Mouse (Mus musculus): Measurements from ENCODE around the gene Ldb2. TPM values are rescaled to one million over a fixed set of nuclear protein-coding genes. Genes with fewer than 3 reads are reported as not detected.

Ldb2 gene
- polyA plus RNA-seq, 1 experiment from 2014 or later: 91.7 TPM

DNA sequence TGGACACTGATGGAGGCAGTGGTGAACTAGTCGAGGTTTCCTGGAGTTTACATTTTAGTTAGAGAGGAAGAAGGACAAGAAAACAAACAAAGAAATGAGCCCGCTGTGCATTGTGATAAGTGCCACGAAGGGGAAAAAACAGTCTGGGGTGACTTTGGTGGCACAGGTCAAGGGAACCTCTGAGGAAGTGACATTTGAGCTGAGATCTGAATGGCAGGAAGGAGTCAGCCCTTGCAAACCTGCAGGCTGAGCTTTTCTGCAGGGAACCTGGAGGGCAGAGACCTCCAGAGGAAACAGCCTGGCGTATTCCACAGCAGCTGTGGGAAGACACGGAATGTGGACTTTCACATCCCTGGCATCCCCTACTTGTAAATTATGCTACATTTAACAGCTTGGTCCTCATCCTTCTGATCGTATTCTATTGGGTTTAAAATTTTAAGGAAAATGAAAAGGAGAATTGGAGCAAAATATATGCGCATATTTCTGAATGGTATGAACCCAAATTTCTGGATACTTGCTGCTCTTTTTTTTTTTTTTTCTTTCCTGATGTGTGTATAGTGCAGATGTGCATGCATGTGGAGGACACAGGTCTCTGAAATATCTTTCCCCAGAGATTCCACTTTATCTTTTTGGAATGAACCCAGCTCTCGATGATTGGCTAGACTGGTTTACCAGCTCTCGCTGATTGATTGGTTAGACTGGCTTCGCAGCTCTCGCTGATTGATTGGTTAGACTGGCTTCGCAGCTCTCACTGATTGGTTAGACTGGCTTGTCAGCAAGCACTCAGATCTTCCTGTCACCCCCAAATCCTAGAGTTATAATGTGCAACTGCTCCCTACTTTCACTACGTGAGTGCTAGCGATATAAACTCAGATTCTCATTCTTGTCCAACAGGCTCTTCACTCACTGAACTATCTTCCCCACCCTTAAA, 72.7 kb downstream of the Ldb2 start:
- peak; percentile 14 for DNase-seq (ENCODE audit: low spot score)
- 44% methylated on average over 14 of the region's 14 CpGs for WGBS
- no peak for TF ChIP-seq EP300 (IDR thresholded peaks at IDR 0.05)
- TF ChIP-seq CTCF (IDR thresholded peaks at IDR 0.05): no peak

GRCm38 (mm10) chr5:44725501-44725900, 74.0 kb downstream of the Ldb2 start:
- H3K4me3 ChIP-seq (ENCODE audit: low read depth, low read length): no peak overlapping the region
- H3K36me3 ChIP-seq (ENCODE audit: insufficient read depth, low read length): no peaks in the 10 kb centered on the region
- no peak overlapping the region for H3K4me2 ChIP-seq (replicated peaks; ENCODE audit: low read depth, low read length)
- H3K9me3 ChIP-seq (ENCODE audit: low read length): no peaks in the 10 kb centered on the region
- H3K27ac ChIP-seq (ENCODE audit: low read length): no peak overlapping the region
- WGBS: 67% methylated on average over 2 of the region's 2 CpGs
- TF ChIP-seq EP300 (IDR thresholded peaks at IDR 0.05): no peak
- TF ChIP-seq CTCF (IDR thresholded peaks at IDR 0.05): no peak
- ATAC-seq (no peak), DNase-seq (ENCODE audit: low spot score) (no peak)
- H3K4me1 ChIP-seq (ENCODE audit: insufficient read depth, low read depth, low read length): no peaks in the 10 kb centered on the region
- no peak overlapping the region for H3K9ac ChIP-seq (replicated peaks; ENCODE audit: low read depth)
- H3K27me3 ChIP-seq (replicated peaks; ENCODE audit: insufficient read depth, low read length): no peaks in the 10 kb centered on the region

More for the DNA sequence above, 72.7 kb downstream of the Ldb2 start:
- peak; percentile 26; the same call in 1 of the 2 replicates for ATAC-seq
- Histone ChIP-seq H3K36me3 (ENCODE audit: insufficient read depth, low read length) (no peaks in the 10 kb centered on the region), H3K9me3 (ENCODE audit: low read length) (no peaks in the 10 kb centered on the region), H3K4me2 (replicated peaks; ENCODE audit: low read depth, low read length) (no peak overlapping the region), H3K9ac (replicated peaks; ENCODE audit: low read depth) (no peak overlapping the region), H3K27ac (ENCODE audit: low read length) (peak overlapping the region; percentile 4; the same call in 1 of the 2 replicates), H3K4me3 (ENCODE audit: low read depth, low read length) (no peak overlapping the region), H3K27me3 (replicated peaks; ENCODE audit: insufficient read depth, low read length) (no peaks in the 10 kb centered on the region), H3K4me1 (ENCODE audit: insufficient read depth, low read depth, low read length) (no peaks in the 10 kb centered on the region)

- Histone ChIP-seq H3K4me1 (ENCODE audit: insufficient read depth, low read depth, low read length) (no peaks in the 10 kb centered on the region), H3K36me3 (ENCODE audit: insufficient read depth, low read length) (no peaks in the 10 kb centered on the region), H3K4me3 (ENCODE audit: low read depth, low read length) (no peak overlapping the region), H3K27ac (ENCODE audit: low read length) (no peak overlapping the region), H3K9ac (replicated peaks; ENCODE audit: low read depth) (no peak overlapping the region), H3K27me3 (replicated peaks; ENCODE audit: insufficient read depth, low read length) (no peaks in the 10 kb centered on the region), H3K4me2 (replicated peaks; ENCODE audit: low read depth, low read length) (no peak overlapping the region), H3K9me3 (ENCODE audit: low read length) (no peaks in the 10 kb centered on the region)
- ATAC-seq: no peak
- DNase-seq (ENCODE audit: low spot score): no peak
- 96% methylated on average over 1 of the region's 1 CpGs for WGBS
- TF ChIP-seq CTCF (IDR thresholded peaks at IDR 0.05): no peak
- no peak for TF ChIP-seq EP300 (IDR thresholded peaks at IDR 0.05)
Measured at GRCm38 (mm10) chr5:44719872-44720271, 79.6 kb downstream of the Ldb2 start.

DNA sequence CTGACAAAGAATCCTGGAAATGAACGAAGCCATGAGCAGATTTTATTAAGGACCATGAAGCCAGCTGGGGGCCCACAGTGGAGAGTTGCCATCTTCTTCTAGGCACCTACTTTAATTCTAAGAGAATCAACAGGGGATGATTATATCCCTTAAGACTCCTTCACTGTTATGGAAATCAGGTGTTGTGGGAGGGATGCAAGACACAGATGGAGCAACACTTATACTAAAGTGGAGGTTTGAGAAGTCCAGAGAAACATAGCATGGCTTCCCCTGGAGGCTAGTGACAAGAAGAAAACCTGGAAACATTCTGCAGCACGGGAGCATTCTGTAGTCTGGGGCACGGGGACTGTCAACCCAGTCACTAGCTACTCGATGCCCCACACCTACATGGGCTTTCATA, 85.0 kb downstream of the Ldb2 start:
- DNase-seq (ENCODE audit: low spot score) (no peak), ATAC-seq (no peak)
- TF ChIP-seq EP300 (IDR thresholded peaks at IDR 0.05) (no peak), CTCF (IDR thresholded peaks at IDR 0.05) (no peak)
- WGBS: 63% methylated on average over 4 of the region's 4 CpGs
- no peaks in the 10 kb centered on the region for H3K9me3 ChIP-seq (ENCODE audit: low read length)
- no peak overlapping the region for H3K4me2 ChIP-seq (replicated peaks; ENCODE audit: low read depth, low read length)
- no peaks in the 10 kb centered on the region for H3K36me3 ChIP-seq (ENCODE audit: insufficient read depth, low read length)
- H3K27me3 ChIP-seq (replicated peaks; ENCODE audit: insufficient read depth, low read length): no peaks in the 10 kb centered on the region
- H3K27ac ChIP-seq (ENCODE audit: low read length): no peak overlapping the region
- H3K9ac ChIP-seq (replicated peaks; ENCODE audit: low read depth): no peak overlapping the region
- no peaks in the 10 kb centered on the region for H3K4me1 ChIP-seq (ENCODE audit: insufficient read depth, low read depth, low read length)
- no peak overlapping the region for H3K4me3 ChIP-seq (ENCODE audit: low read depth, low read length)

DNA sequence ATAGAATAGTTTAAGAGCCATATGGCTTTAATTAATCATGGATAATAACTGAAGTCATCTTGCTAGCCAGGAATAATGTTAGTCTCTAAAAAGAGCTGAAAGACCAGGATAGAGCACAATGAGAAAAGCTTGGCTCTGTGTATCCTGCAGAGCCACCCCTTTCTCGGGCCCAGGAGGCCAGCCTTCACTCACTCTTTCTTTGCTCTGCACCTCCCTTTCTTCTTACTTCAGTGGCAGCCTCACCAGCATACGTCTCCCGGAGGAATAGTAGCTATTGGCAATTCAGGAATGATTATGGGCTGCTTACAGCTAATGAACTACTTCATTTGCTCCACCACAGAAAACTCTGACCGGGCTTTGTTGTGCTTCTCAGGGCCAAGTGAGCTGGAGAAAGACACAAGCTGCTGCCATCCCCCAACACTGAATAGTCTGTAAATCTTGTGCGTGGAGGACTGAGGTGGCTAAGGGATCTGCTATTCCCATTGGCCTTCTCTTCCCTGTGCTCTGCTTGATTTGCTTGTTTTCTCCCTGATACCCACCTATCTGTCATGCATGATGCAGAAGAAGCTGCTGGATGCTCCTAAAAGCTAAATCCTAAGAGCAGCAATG, 86.2 kb downstream of the Ldb2 start:
- 47% methylated on average over 5 of the region's 5 CpGs for WGBS
- Histone ChIP-seq H3K36me3 (ENCODE audit: insufficient read depth, low read length) (no peaks in the 10 kb centered on the region), H3K4me1 (ENCODE audit: insufficient read depth, low read depth, low read length) (no peaks in the 10 kb centered on the region; the same call in 1 of the 2 replicates), H3K4me3 (ENCODE audit: low read depth, low read length) (no peak overlapping the region), H3K9ac (replicated peaks; ENCODE audit: low read depth) (no peak overlapping the region), H3K4me2 (replicated peaks; ENCODE audit: low read depth, low read length) (no peak overlapping the region), H3K27me3 (replicated peaks; ENCODE audit: insufficient read depth, low read length) (no peaks in the 10 kb centered on the region), H3K9me3 (ENCODE audit: low read length) (no peaks in the 10 kb centered on the region), H3K27ac (ENCODE audit: low read length) (no peak overlapping the region)
- DNase-seq (ENCODE audit: low spot score) (no peak), ATAC-seq (no peak)
- TF ChIP-seq CTCF (IDR thresholded peaks at IDR 0.05): no peak
- TF ChIP-seq EP300 (IDR thresholded peaks at IDR 0.05): no peak

DNA sequence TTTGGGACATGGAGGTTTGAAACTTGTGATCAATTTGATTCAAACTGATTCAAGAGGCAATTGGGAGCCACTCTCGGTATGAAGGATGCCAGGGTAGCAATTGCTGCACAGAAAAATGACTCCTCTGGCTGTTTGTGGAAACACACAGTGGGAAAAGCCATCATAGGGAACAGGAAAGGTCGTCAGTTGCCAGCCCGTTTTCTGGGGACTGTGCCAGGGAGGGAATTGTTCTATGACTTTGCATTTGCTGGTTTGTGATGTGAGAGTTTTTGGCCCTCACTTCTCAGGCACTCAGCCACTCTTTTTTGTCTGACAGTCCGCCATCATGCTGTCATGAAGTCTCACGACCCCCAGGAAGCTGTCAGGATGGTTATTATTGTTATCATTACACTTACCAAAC, 88.3 kb downstream of the Ldb2 start:
- no peaks in the 10 kb centered on the region for H3K9me3 ChIP-seq (ENCODE audit: low read length)
- DNase-seq (ENCODE audit: low spot score): peak; percentile 31
- TF ChIP-seq EP300 (IDR thresholded peaks at IDR 0.05) (no peak; the same call in 1 of the 2 replicates), CTCF (IDR thresholded peaks at IDR 0.05) (no peak)
- no peak overlapping the region for H3K9ac ChIP-seq (replicated peaks; ENCODE audit: low read depth)
- H3K4me2 ChIP-seq (replicated peaks; ENCODE audit: low read depth, low read length): no peak overlapping the region
- no peak overlapping the region for H3K4me3 ChIP-seq (ENCODE audit: low read depth, low read length)
- ATAC-seq: no peak
- H3K27me3 ChIP-seq (replicated peaks; ENCODE audit: insufficient read depth, low read length): no peaks in the 10 kb centered on the region
- no peak overlapping the region for H3K27ac ChIP-seq (ENCODE audit: low read length)
- H3K36me3 ChIP-seq (ENCODE audit: insufficient read depth, low read length): no peaks in the 10 kb centered on the region
- WGBS: 32% methylated on average over 5 of the region's 5 CpGs
- no peaks in the 10 kb centered on the region; the same call in 1 of the 2 replicates for H3K4me1 ChIP-seq (ENCODE audit: insufficient read depth, low read depth, low read length)

All from lung, postnatal 0 days (tissue).